Mouse (Mus musculus) erythroblast, embryonic 14.5 days (primary cell): Measurements from ENCODE around the gene Qrich2.

ENCODE experiments used
- GATA1 ChIP-seq: IDR thresholded peaks from 2 replicates; pipeline ENCODE4 v1.6.1; 2012; ENCODE audit warnings: low read length, inconsistent platforms, mixed read lengths
- TAL1 ChIP-seq: IDR thresholded peaks from 3 replicates; pipeline ENCODE4 v1.6.1; 2012; ENCODE audit warnings: low read length, inconsistent platforms, mixed read lengths

- TF ChIP-seq GATA1: no peak
- TF ChIP-seq TAL1: no peak
Observed at GRCm38 (mm10) chr11:116424621-116425407, 41.2 kb downstream of the Qrich2 start.
